Mouse (Mus musculus) limb, embryonic 14.5 days (tissue): ENCODE data around the gene Calr. TPM values are rescaled to one million over a fixed set of nuclear protein-coding genes. Genes with fewer than 3 reads are reported as not detected.

Source experiments
- ATAC-seq: fragments of 200-750 bp; cut with Nextera tagmentation; 2 replicates; pipeline ENCODE4 v1.8.0; 2017; ENCODE audit warnings: low read depth, moderate number of reproducible peaks, moderate TSS enrichment; ENCODE audit not compliant: low FRiP score
- DNase-seq: peaks from one replicate; pipeline ENCODE4 v3.0.0-alpha.2; 2015; ENCODE audit warnings: low spot score
- H3K27ac ChIP-seq: fragments of 300-500 bp; sonication (generic); replicated peaks from 2 replicates; pipeline ENCODE4 v1.5.1; 2014; ENCODE audit warnings: low read depth, mild to moderate bottlenecking, low read length, moderate library complexity, mixed read lengths
- H3K27me3 ChIP-seq: fragments of 300-500 bp; sonication (generic); 2 replicates; pipeline ENCODE4 v1.6.1; 2014; ENCODE audit warnings: low read length, mixed read lengths; ENCODE audit not compliant: control insufficient read depth, insufficient read depth
- H3K36me3 ChIP-seq: fragments of 300-500 bp; sonication (generic); 2 replicates; pipeline ENCODE4 v1.6.1; 2014; ENCODE audit warnings: mild to moderate bottlenecking, low read length, moderate library complexity, mixed read lengths; ENCODE audit not compliant: control insufficient read depth, insufficient read depth
- H3K4me1 ChIP-seq: fragments of 300-500 bp; sonication (generic); 2 replicates; pipeline ENCODE4 v1.6.1; 2014; ENCODE audit warnings: antibody characterized with exemption, low read length, mixed read lengths; ENCODE audit not compliant: control insufficient read depth, insufficient read depth
- H3K4me2 ChIP-seq: fragments of 300-500 bp; sonication (generic); replicated peaks from 2 replicates; pipeline ENCODE4 v1.6.1; 2014; ENCODE audit warnings: low read depth, mild to moderate bottlenecking, low read length, moderate library complexity; ENCODE audit not compliant: severe bottlenecking
- H3K4me3 ChIP-seq: fragments of 300-500 bp; sonication (generic); replicated peaks from 2 replicates; pipeline ENCODE4 v1.5.1; 2014; ENCODE audit warnings: low read length
- H3K9ac ChIP-seq: fragments of 300-500 bp; sonication (generic); 2 replicates; pipeline ENCODE4 v1.6.1; 2014; ENCODE audit warnings: mild to moderate bottlenecking, low read depth, low read length, moderate library complexity; ENCODE audit not compliant: severe bottlenecking
- H3K9me3 ChIP-seq: fragments of 300-500 bp; sonication (generic); 2 replicates; pipeline ENCODE4 v1.6.1; 2016; ENCODE audit warnings: low read length; ENCODE audit not compliant: control insufficient read depth
- POLR2A ChIP-seq: fragments of 200-500 bp; IDR thresholded peaks from 2 replicates; pipeline ENCODE4 v1.8.0; 2012; ENCODE audit warnings: inconsistent platforms, mild to moderate bottlenecking, moderate library complexity, borderline replicate concordance; ENCODE audit not compliant: insufficient read depth, insufficient read length; ENCODE audit errors: extremely low read depth
- WGBS: fragments of 180-500 bp; shearing (Covaris S2); extraction: QIAGEN DNeasy Blood & Tissue Kit; methylation state at CpG from one replicate; pipeline ENCODE4 v1.1.7; 2014; 5-methylcytosine and 5-hydroxymethylcytosine counted together
- polyA plus RNA-seq, 2 experiments: library from polyadenylated mRNA; depleted of rRNA in 1 of 2; stranded (reverse) in 1 of 2; unstranded in 1 of 2; fragments of >200 nt; fragmentation: Nextera tagmentation in 1 of 2; extraction: Ambion mirVana in 1 of 2; gene quantifications; 2 replicates each; pipeline versions ENCODE4 v1.2.1 to v1.2.3; 2012 to 2014

Calr gene
- polyA plus RNA-seq, 2 experiments, result 827 to 831 TPM

DNA sequence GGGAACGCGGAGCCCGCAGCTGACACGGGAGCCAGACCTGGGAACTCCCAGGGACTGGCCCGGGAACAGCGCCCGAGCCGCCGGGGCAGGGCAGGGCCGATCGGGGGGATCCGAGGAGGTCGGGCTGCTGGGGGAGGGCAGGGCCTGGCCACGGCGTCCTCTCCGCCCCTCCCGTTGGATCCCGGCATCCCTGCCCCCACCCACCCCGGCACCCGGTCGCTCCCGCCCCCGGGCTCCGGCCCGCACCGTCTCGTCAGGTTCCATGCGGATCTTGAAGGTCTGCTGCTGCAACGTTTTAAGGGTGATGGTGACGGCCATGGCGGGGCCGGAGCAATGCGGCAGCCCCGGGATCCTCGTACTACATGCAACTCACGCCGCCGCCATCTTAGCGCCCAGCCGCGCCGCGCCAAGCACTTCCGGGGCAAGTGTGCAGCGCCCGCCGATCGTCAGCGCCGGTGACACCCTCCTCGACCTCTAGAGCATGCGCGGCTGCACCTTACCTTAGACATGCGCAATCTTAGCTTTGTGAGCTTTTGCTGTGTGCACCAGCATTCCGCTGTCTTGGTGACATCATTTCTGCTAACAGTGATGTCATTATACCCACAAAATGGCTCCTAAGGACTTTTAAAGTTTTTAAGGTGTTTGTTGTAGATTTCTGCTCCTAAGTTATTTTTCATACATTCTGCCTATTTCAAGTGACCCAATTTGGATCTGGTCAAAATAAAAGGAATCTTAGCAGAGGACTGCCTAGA, 6.3 kb downstream of the Calr start, which contains the start of gene Rad23a:
Gene Rad23a (minus strand): TSS at position 418 of the 752 bp plus-strand sequence.
- 0% methylated on average over 37 of the region's 55 CpGs for WGBS
- Histone ChIP-seq H3K4me1 (peaks cover 24% of the 10 kb centered on the region; the same call in 1 of the 2 replicates), H3K4me2 (peak within 1 kb of the TSS; percentile 59), H3K27ac (peak within 1 kb of the TSS; percentile 83), H3K9ac (peak within 1 kb of the TSS; percentile 86), H3K36me3 (peaks cover 81% of the 10 kb centered on the region), H3K27me3 (no peaks in the 10 kb centered on the region), H3K9me3 (no peaks in the 10 kb centered on the region), H3K4me3 (peak within 1 kb of the TSS; percentile 83)
- DNase-seq (peak; percentile 95), ATAC-seq (peak; percentile 92)
- peak; percentile 87; the same call in 1 of the 2 replicates for TF ChIP-seq POLR2A

DNA sequence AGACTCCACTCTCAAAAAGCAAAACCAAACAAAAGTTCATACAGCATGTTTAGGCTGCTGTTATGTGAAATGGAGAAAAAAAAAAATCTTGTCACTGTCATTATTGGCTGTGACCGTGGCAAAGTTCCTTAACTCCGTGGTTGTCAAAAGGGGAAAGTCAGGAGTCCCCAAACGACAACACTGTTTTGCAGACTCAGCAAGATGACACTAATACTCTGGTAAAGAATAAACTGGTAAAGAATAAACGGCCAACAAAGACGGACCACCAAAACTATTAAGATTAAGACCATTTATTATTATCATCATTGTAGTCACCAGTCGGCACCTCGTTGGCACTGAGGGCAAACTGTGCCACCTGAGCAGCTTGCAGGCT, 6.9 kb downstream of the Calr start:
- no peaks in the 10 kb centered on the region for H3K27me3 ChIP-seq

DNA sequence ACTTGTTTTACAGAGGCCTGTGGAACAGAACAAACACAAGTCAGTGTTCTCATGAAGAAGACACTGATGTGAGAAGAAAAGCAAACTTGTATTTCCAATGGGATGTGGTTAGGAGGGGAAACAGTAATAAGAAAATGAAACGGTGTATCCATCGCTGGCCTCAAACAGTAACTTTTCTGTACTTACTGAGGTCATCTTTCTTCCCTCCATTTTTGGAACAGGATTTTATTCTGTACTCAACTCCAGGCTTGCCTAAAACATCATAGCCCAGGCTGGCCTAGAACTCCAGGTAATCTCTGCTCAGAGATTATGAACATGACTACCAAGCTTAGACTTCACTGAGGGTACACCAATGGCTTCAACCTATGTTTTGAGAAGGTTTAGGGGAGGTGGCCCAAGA, 7.3 kb downstream of the Calr start:
- Histone ChIP-seq H3K4me1 (peaks cover 14% of the 10 kb centered on the region; the same call in 1 of the 2 replicates), H3K9me3 (no peaks in the 10 kb centered on the region), H3K4me3 (peak overlapping the region; percentile 83), H3K4me2 (peak overlapping the region; percentile 59), H3K36me3 (peaks cover 80% of the 10 kb centered on the region), H3K27me3 (no peaks in the 10 kb centered on the region), H3K9ac (peak overlapping the region; percentile 86), H3K27ac (0 out of 2 replicates have a peak overlapping the region, but pooled peaks have one; percentile 83)
- no peak for TF ChIP-seq POLR2A
- DNase-seq, result no peak
- ATAC-seq, result no peak
- 93% methylated on average over 2 of the region's 2 CpGs for WGBS

More for the DNA sequence above, 6.9 kb downstream of the Calr start:
- no peak for DNase-seq
- no peaks in the 10 kb centered on the region for H3K9me3 ChIP-seq
- WGBS, result 4% methylated on average over 7 of the region's 7 CpGs
- H3K27ac ChIP-seq, result peak overlapping the region; percentile 83
- peaks cover 18% of the 10 kb centered on the region; the same call in 1 of the 2 replicates for H3K4me1 ChIP-seq
- H3K9ac ChIP-seq, result peak overlapping the region; percentile 86
- H3K36me3 ChIP-seq, result peaks cover 80% of the 10 kb centered on the region
- H3K4me3 ChIP-seq, result peak overlapping the region; percentile 83
- no peak for ATAC-seq
- no peak for TF ChIP-seq POLR2A
- H3K4me2 ChIP-seq, result peak overlapping the region; percentile 59

DNA sequence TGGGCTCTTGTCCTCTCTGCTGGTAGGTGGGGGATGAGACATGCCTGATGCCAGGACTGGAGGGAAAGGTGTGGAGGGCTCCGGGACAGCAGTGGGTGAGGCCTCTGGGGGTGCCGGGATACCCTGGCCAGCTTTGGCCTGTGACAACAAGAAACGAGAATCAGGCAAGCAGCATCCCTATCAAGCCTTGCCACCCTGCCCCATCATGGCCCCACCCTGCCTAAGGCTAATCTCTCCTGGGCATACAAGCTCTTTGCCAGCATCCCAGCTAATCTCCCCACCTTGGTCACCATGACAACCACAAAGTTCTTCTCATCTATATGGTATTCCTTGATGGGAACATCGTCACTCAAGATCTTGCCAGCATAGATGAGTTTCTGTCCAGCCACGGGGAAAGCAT, 8.2 kb downstream of the Calr start:
- WGBS, result 90% methylated on average over 5 of the region's 5 CpGs
- ATAC-seq, result no peak
- no peak for DNase-seq
- H3K9me3 ChIP-seq, result no peaks in the 10 kb centered on the region
- H3K4me3 ChIP-seq, result no peak overlapping the region
- H3K27ac ChIP-seq, result no peak overlapping the region
- H3K36me3 ChIP-seq, result peaks cover 80% of the 10 kb centered on the region
- H3K4me1 ChIP-seq, result peaks cover 11% of the 10 kb centered on the region; the same call in 1 of the 2 replicates
- no peaks in the 10 kb centered on the region for H3K27me3 ChIP-seq
- H3K4me2 ChIP-seq, result no peak overlapping the region
- H3K9ac ChIP-seq, result no peak overlapping the region
- TF ChIP-seq POLR2A, result no peak

DNA sequence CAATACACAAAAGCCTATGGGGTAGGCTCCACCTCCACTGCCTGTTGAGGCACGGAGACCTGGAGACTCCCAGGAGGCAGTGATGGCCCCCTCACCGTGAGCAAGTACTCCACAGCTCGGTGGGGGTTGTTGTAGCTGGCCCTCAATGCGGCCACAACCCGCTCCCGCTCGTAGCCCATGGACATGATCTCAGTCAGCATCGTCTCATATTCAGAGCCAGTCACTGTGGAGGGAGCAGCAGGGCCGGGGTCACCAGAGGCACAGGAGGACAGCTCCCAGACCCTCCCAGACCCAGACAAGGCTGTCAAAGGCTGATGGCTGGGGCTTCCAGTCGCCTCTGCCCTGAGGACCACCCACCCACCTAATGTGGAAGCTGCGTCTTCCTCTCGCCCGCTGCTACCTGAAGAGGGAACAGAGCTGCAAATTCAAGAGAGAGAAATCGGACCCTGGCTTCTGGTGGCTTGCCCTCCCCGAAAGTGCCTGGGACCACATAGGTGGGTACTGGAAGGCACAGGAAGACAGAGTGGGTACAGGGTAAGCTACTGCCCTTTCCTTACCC, 8.7 kb downstream of the Calr start:
- Histone ChIP-seq H3K4me2 (no peak overlapping the region), H3K27ac (no peak overlapping the region), H3K4me3 (no peak overlapping the region), H3K36me3 (peaks cover 76% of the 10 kb centered on the region), H3K4me1 (peaks cover 12% of the 10 kb centered on the region; the same call in 1 of the 2 replicates), H3K9ac (no peak overlapping the region), H3K9me3 (no peaks in the 10 kb centered on the region), H3K27me3 (no peaks in the 10 kb centered on the region)
- no peak for DNase-seq
- ATAC-seq, result no peak
- TF ChIP-seq POLR2A, result no peak
- WGBS, result 77% methylated on average over 15 of the region's 15 CpGs
